Mouse (Mus musculus): Measurements from ENCODE around the gene Limd1. TPM values are rescaled to one million over a fixed set of nuclear protein-coding genes. Genes with fewer than 3 reads are reported as not detected.

Gene Limd1
- polyA plus RNA-seq, 2 experiments = 32.5 to 58.4 TPM

DNA sequence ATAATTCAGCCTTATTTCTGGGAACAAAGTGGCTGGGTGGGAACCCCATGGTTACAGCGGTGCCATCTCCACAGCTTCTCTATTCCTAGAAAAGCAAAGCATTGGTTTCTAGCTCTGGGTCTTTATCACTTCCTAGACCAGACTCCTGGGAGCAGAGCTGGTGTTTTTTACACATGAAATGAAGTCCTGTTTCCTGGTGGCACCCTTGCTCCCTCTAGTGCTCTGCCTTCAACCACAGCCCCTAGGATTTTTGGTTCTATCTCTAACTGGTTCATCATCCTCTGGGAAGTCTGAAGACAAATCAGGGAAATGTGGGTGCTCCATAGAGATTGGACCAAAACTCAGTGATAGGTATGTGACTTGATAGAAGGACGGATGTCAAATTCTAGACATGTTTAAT lies 28.9 kb downstream of the Limd1 start:
- Histone ChIP-seq H3K27ac (replicated peaks; ENCODE audit: low read depth, low read length) (no peak overlapping the region), H3K36me3 (ENCODE audit: control insufficient read depth, insufficient read depth, low read length) (peaks cover 38% of the 10 kb centered on the region), H3K4me2 (replicated peaks; ENCODE audit: low read depth, low read length, severe bottlenecking) (no peak overlapping the region), H3K9me3 (ENCODE audit: control insufficient read depth, low read length) (no peaks in the 10 kb centered on the region), H3K9ac (ENCODE audit: low read depth, low read length, severe bottlenecking) (no peak overlapping the region), H3K27me3 (ENCODE audit: control insufficient read depth, insufficient read depth, low read length) (no peaks in the 10 kb centered on the region), H3K4me1 (ENCODE audit: control insufficient read depth, insufficient read depth, low read length) (no peaks in the 10 kb centered on the region), H3K4me3 (replicated peaks; ENCODE audit: low read length) (no peak overlapping the region)
- ATAC-seq (ENCODE audit: low FRiP score, low read depth) (no peak), DNase-seq (ENCODE audit: low spot score) (no peak)
- 91% methylated on average over 2 of the region's 2 CpGs for WGBS
- no peak for TF ChIP-seq POLR2A (IDR thresholded peaks at IDR 0.05; ENCODE audit: borderline replicate concordance, extremely low read depth, insufficient read depth, insufficient read length)

DNA sequence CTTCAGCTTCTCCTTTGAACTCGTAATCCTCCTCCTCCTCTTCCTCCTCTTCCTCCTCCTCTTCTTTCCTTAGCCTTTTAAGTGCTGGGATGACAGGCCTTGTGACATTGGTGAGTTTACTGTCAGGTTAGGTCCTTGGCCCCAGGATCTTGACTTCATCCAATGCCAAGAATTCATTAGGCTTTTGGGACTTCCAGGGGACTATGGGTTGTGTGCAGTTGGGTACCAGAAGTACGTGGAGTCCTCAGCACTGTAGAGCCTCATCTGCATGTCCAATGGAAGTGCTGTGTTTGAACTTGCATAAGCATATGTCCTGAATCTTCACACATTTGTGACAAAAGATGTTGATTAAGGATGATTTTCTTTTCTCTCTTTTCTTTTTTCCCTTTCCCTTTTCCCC lies 30.5 kb downstream of the Limd1 start:
- H3K9ac ChIP-seq (ENCODE audit: low read depth, low read length, severe bottlenecking) = no peak overlapping the region
- no peaks in the 10 kb centered on the region for H3K9me3 ChIP-seq (ENCODE audit: control insufficient read depth, low read length)
- ATAC-seq (ENCODE audit: low FRiP score, low read depth) (no peak), DNase-seq (ENCODE audit: low spot score) (no peak)
- H3K4me2 ChIP-seq (replicated peaks; ENCODE audit: low read depth, low read length, severe bottlenecking) = no peak overlapping the region
- no peak for TF ChIP-seq POLR2A (IDR thresholded peaks at IDR 0.05; ENCODE audit: borderline replicate concordance, extremely low read depth, insufficient read depth, insufficient read length)
- H3K4me3 ChIP-seq (replicated peaks; ENCODE audit: low read length) = no peak overlapping the region
- no peak overlapping the region for H3K27ac ChIP-seq (replicated peaks; ENCODE audit: low read depth, low read length)
- no peaks in the 10 kb centered on the region for H3K27me3 ChIP-seq (ENCODE audit: control insufficient read depth, insufficient read depth, low read length)
- WGBS = 86% methylated on average over 2 of the region's 2 CpGs
- H3K4me1 ChIP-seq (ENCODE audit: control insufficient read depth, insufficient read depth, low read length) = no peaks in the 10 kb centered on the region
- peaks cover 44% of the 10 kb centered on the region for H3K36me3 ChIP-seq (ENCODE audit: control insufficient read depth, insufficient read depth, low read length)

DNA sequence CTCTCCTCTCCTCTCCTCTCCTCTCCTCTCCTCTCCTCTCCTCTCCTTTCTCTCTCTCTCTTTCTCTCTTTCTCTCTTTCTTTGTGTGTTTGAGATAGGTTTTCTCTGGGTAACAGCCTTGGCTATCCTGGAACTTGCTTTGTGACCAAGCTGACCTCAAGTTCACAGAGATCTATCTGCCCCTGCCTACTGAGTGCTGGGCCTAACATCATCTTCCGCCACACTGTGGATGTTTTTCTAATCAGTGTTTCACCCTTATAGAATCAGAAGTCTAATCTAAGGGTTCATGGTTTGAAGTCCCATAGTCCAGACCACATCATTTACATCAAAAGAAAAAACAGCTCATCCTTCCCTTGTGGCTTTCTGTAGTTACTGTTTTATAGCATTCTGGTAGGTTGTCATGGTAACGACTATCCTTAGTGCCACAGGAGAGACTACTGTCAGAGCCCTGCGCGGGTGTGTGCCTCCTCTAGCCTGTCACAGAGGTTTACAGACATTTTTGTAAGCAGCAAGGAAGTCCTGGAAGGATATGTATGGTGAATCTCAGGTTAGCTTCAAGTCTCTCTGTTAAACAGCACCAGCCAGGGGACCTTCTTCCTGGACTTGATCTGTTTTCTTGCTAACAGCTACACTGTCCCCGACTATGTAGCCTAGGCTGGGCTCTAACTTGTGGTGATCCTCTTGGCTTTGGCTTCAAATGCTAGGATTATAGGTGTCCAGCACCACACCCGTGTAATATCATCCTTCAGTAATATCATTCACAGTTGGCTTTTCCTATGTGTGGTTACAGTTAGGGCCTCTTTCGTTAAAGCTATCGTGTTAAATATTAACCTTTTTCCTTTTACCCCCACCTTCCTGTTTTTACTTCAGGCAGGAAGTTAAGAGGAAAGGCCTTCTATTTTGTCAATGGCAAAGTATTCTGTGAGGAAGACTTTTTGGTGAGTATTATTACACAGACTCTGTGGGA lies 31.4 kb downstream of the Limd1 start:
- WGBS = 76% methylated on average over 8 of the region's 8 CpGs

DNA sequence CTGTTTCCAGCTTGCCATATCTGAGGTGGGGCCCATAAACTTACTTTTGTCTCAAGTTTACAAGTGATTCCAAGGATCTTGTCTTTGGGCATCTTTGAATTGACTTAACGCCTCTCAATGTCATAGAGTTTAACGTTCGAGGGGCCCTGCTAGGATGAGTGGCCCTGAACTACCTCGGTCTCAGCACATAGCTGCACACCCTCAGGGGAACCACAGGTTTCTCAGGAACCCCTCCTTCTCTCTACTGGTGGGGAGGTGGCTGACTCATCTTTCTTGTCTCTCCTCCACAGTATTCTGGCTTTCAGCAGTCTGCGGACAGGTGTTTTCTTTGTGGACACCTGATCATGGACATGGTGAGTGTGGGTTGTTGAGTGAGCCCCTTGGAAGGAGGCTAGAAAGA lies 32.4 kb downstream of the Limd1 start:
- no peak overlapping the region for H3K4me2 ChIP-seq (replicated peaks; ENCODE audit: low read depth, low read length, severe bottlenecking)
- ATAC-seq (ENCODE audit: low FRiP score, low read depth) (no peak), DNase-seq (ENCODE audit: low spot score) (no peak)
- no peak overlapping the region for H3K4me3 ChIP-seq (replicated peaks; ENCODE audit: low read length)
- no peaks in the 10 kb centered on the region for H3K27me3 ChIP-seq (ENCODE audit: control insufficient read depth, insufficient read depth, low read length)
- no peak overlapping the region for H3K27ac ChIP-seq (replicated peaks; ENCODE audit: low read depth, low read length)
- peaks cover 3% of the 10 kb centered on the region; the same call in 1 of the 2 replicates for H3K4me1 ChIP-seq (ENCODE audit: control insufficient read depth, insufficient read depth, low read length)
- H3K9ac ChIP-seq (ENCODE audit: low read depth, low read length, severe bottlenecking) = no peak overlapping the region
- TF ChIP-seq POLR2A (IDR thresholded peaks at IDR 0.05; ENCODE audit: borderline replicate concordance, extremely low read depth, insufficient read depth, insufficient read length) = no peak
- WGBS = 85% methylated on average over 5 of the region's 5 CpGs
- peaks cover 40% of the 10 kb centered on the region for H3K36me3 ChIP-seq (ENCODE audit: control insufficient read depth, insufficient read depth, low read length)
- no peaks in the 10 kb centered on the region for H3K9me3 ChIP-seq (ENCODE audit: control insufficient read depth, low read length)

More for the DNA sequence above, 31.4 kb downstream of the Limd1 start:
- ATAC-seq (ENCODE audit: low FRiP score, low read depth) = no peak
- no peak overlapping the region for H3K4me3 ChIP-seq (replicated peaks; ENCODE audit: low read length)
- H3K4me2 ChIP-seq (replicated peaks; ENCODE audit: low read depth, low read length, severe bottlenecking) = no peak overlapping the region
- TF ChIP-seq POLR2A (IDR thresholded peaks at IDR 0.05; ENCODE audit: borderline replicate concordance, extremely low read depth, insufficient read depth, insufficient read length) = no peak
- H3K4me1 ChIP-seq (ENCODE audit: control insufficient read depth, insufficient read depth, low read length) = peaks cover 3% of the 10 kb centered on the region; the same call in 1 of the 2 replicates
- no peak overlapping the region for H3K27ac ChIP-seq (replicated peaks; ENCODE audit: low read depth, low read length)
- DNase-seq (ENCODE audit: low spot score) = no peak
- no peaks in the 10 kb centered on the region for H3K9me3 ChIP-seq (ENCODE audit: control insufficient read depth, low read length)
- H3K9ac ChIP-seq (ENCODE audit: low read depth, low read length, severe bottlenecking) = no peak overlapping the region
- H3K27me3 ChIP-seq (ENCODE audit: control insufficient read depth, insufficient read depth, low read length) = no peaks in the 10 kb centered on the region
- peaks cover 44% of the 10 kb centered on the region for H3K36me3 ChIP-seq (ENCODE audit: control insufficient read depth, insufficient read depth, low read length)

DNA sequence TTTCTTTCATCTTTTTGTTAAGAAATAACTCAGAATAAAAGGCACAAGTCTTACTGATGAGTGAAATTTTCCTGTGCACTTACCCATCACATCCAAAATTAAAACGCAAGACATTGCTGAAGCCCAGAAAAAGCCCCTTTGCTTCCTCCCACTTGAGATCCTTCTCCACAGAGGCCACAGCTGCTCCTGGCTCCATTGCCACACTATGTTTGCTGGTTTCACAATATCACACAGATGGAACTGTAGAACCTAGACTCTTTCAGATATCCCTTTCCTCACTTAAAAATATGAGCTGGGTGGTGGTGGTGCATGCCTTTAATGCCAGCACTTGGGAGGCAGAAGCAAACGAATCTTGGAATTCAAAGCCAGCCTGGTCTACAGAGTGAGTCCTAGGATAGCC lies 34.0 kb downstream of the Limd1 start:
- Histone ChIP-seq H3K27ac (replicated peaks; ENCODE audit: low read depth, low read length) (no peak overlapping the region), H3K27me3 (ENCODE audit: control insufficient read depth, insufficient read depth, low read length) (no peaks in the 10 kb centered on the region), H3K9ac (ENCODE audit: low read depth, low read length, severe bottlenecking) (no peak overlapping the region), H3K36me3 (ENCODE audit: control insufficient read depth, insufficient read depth, low read length) (peaks cover 53% of the 10 kb centered on the region), H3K4me3 (replicated peaks; ENCODE audit: low read length) (no peak overlapping the region), H3K4me2 (replicated peaks; ENCODE audit: low read depth, low read length, severe bottlenecking) (no peak overlapping the region), H3K9me3 (ENCODE audit: control insufficient read depth, low read length) (no peaks in the 10 kb centered on the region), H3K4me1 (ENCODE audit: control insufficient read depth, insufficient read depth, low read length) (peaks cover 3% of the 10 kb centered on the region; the same call in 1 of the 2 replicates)
- no peak for TF ChIP-seq POLR2A (IDR thresholded peaks at IDR 0.05; ENCODE audit: borderline replicate concordance, extremely low read depth, insufficient read depth, insufficient read length)
- DNase-seq (ENCODE audit: low spot score) = no peak
- no peak for ATAC-seq (ENCODE audit: low FRiP score, low read depth)
- 75% methylated on average over 2 of the region's 2 CpGs for WGBS

Measured in limb, embryonic 14.5 days (tissue).